Mouse (Mus musculus) myocyte (in vitro differentiated cells): Measurements from ENCODE around the gene Tiam1. TPM values are rescaled to one million over a fixed set of nuclear protein-coding genes. Genes with fewer than 3 reads are reported as not detected.

Source experiments
- H3K27me3 ChIP-seq: one replicate; pipeline ENCODE4 v1.6.1; 2011; ENCODE audit not compliant: control insufficient read depth, insufficient read depth, insufficient read length
- H3K36me3 ChIP-seq: one replicate; pipeline ENCODE4 v1.6.1; 2011; ENCODE audit not compliant: control insufficient read depth, insufficient read depth
- H3K4me2 ChIP-seq: one replicate; pipeline ENCODE4 v1.6.1; 2011; ENCODE audit warnings: low read depth, control low read depth
- H3K4me3 ChIP-seq: one replicate; pipeline ENCODE4 v1.5.1; 2011; ENCODE audit warnings: mild to moderate bottlenecking, control low read depth, moderate library complexity
- H3K79me2 ChIP-seq: one replicate; pipeline ENCODE4 v1.6.1; 2011; ENCODE audit not compliant: control insufficient read depth, insufficient read depth
- H3ac ChIP-seq: one replicate; pipeline ENCODE4 v1.6.1; 2011; ENCODE audit not compliant: control insufficient read depth, insufficient read length
- CEBPB ChIP-seq: IDR thresholded peaks from 2 replicates; pipeline ENCODE4 v1.6.1; 2011; ENCODE audit warnings: mild to moderate bottlenecking, moderate library complexity; ENCODE audit not compliant: poor library complexity, insufficient read depth, severe bottlenecking
- E2F4 ChIP-seq: IDR thresholded peaks from one replicate; pipeline ENCODE4 v1.6.1; 2011; ENCODE audit warnings: mild to moderate bottlenecking, control low read depth, moderate library complexity; ENCODE audit not compliant: insufficient read depth
- MAX ChIP-seq: IDR thresholded peaks from one replicate; pipeline ENCODE4 v1.6.1; 2011; ENCODE audit warnings: low read depth, mild to moderate bottlenecking, control low read depth
- MYOD1 ChIP-seq, 3 experiments: IDR thresholded peaks; one replicate each; pipeline ENCODE4 v1.6.1; 2011; ENCODE audit warnings: control low read depth in 2 of 3, low read depth in 2 of 3, mild to moderate bottlenecking in 2 of 3, moderate library complexity in 1 of 3; ENCODE audit not compliant: insufficient read length in 2 of 3, control insufficient read depth in 1 of 3
- MYOG ChIP-seq, 3 experiments: IDR thresholded peaks; one replicate each; pipeline ENCODE4 v1.6.1; 2011; ENCODE audit warnings: control low read depth in 2 of 3, low read depth in 2 of 3, mild to moderate bottlenecking in 2 of 3; ENCODE audit not compliant: insufficient read length in 2 of 3, control insufficient read depth in 1 of 3, insufficient read depth in 1 of 3
- POLR2A ChIP-seq: IDR thresholded peaks from one replicate; pipeline ENCODE4 v1.6.1; 2011; ENCODE audit warnings: low read depth, mild to moderate bottlenecking, control low read depth, moderate library complexity; ENCODE audit not compliant: insufficient read length
- POLR2AphosphoS2 ChIP-seq: IDR thresholded peaks from one replicate; pipeline ENCODE4 v1.6.1; 2011; ENCODE audit warnings: low read depth, control low read depth; ENCODE audit not compliant: insufficient read length
- REST ChIP-seq: IDR thresholded peaks from one replicate; pipeline ENCODE4 v1.6.1; 2011; ENCODE audit warnings: mild to moderate bottlenecking, control low read depth, moderate library complexity; ENCODE audit not compliant: insufficient read depth, insufficient read length
- SRF ChIP-seq: IDR thresholded peaks from one replicate; pipeline ENCODE4 v1.6.1; 2011; ENCODE audit warnings: low read depth; ENCODE audit not compliant: control insufficient read depth, insufficient read length
- TCF12 ChIP-seq: IDR thresholded peaks from one replicate; pipeline ENCODE4 v1.6.1; 2011; ENCODE audit warnings: mild to moderate bottlenecking, control low read depth; ENCODE audit not compliant: poor library complexity, insufficient read depth, severe bottlenecking
- TCF3 ChIP-seq: IDR thresholded peaks from one replicate; pipeline ENCODE4 v1.6.1; 2011; ENCODE audit warnings: low read depth, control low read depth; ENCODE audit not compliant: insufficient read length
- USF1 ChIP-seq: IDR thresholded peaks from one replicate; pipeline ENCODE4 v1.6.1; 2011; ENCODE audit warnings: low read depth, mild to moderate bottlenecking, control low read depth, moderate library complexity
- polyA plus RNA-seq: library from polyadenylated mRNA; unstranded; fragments of >200 nt; fragmentation: generic; extraction: Trizol; gene quantifications from one replicate; pipeline ENCODE4 v1.2.1, GENCODE M21; 2012; ENCODE audit warnings: missing spikeins

Tiam1 gene
- polyA plus RNA-seq, 1 experiment = 2.2 TPM

- Histone ChIP-seq H3K79me2 (no peaks in the 10 kb centered on the region), H3K4me2 (no peak overlapping the region), H3ac (no peak overlapping the region), H3K36me3 (no peaks in the 10 kb centered on the region), H3K27me3 (no peaks in the 10 kb centered on the region), H3K4me3 (no peak overlapping the region)
- TF ChIP-seq CEBPB (no peak), POLR2AphosphoS2 (no peak), USF1 (no peak), MYOG (IDR thresholded peaks at IDR 0.05; ENCODE audit: control insufficient read depth in 1 of 3, insufficient read depth in 1 of 3, insufficient read length in 2 of 3, low read depth in 2 of 3) (no peak), SRF (no peak), TCF3 (no peak), REST (no peak), TCF12 (no peak), POLR2A (no peak), MYOD1 (IDR thresholded peaks at IDR 0.05; ENCODE audit: control insufficient read depth in 1 of 3, insufficient read length in 2 of 3, low read depth in 2 of 3) (no peak), E2F4 (no peak), MAX (no peak)
Observed at GRCm38 (mm10) chr16:89857666-89858065, 285.9 kb downstream of the Tiam1 start.

GRCm38 (mm10) chr16:89854731-89855130, 288.8 kb downstream of the Tiam1 start:
- Histone ChIP-seq H3K79me2 (no peaks in the 10 kb centered on the region), H3K4me3 (no peak overlapping the region)

DNA sequence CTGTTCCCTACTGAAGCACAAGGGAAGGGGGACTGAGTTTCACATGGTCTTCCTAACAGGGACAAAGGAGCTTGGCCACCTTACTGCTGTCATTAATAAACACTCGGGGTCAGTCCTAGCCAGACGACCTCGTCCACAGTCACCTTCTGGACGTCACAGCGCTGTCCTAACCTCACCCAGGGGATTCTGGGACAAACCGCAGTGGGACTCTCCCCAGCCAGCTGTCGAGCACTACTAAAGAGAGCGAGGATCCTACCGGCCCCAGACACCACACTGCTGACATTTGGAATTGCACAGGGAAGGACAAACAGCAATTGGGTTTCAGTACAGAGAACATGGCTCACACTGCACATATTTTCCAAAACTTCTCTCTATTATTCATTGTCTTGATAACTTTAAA, 292.2 kb downstream of the Tiam1 start:
- TF ChIP-seq MYOD1 (IDR thresholded peaks at IDR 0.05; ENCODE audit: control insufficient read depth in 1 of 3, insufficient read length in 2 of 3, low read depth in 2 of 3) (no peak), TCF12 (no peak), MAX (no peak), REST (no peak), SRF (no peak), E2F4 (no peak), CEBPB (no peak), POLR2A (no peak), MYOG (IDR thresholded peaks at IDR 0.05; ENCODE audit: control insufficient read depth in 1 of 3, insufficient read depth in 1 of 3, insufficient read length in 2 of 3, low read depth in 2 of 3) (no peak), TCF3 (no peak)
- H3K27me3 ChIP-seq = no peaks in the 10 kb centered on the region
- H3ac ChIP-seq = no peak overlapping the region
- no peaks in the 10 kb centered on the region for H3K36me3 ChIP-seq
- no peak overlapping the region for H3K4me2 ChIP-seq
- no peak overlapping the region for H3K4me3 ChIP-seq
- H3K79me2 ChIP-seq = no peaks in the 10 kb centered on the region

More at GRCm38 (mm10) chr16:89854731-89855130, 288.8 kb downstream of the Tiam1 start:
- H3ac ChIP-seq = no peak overlapping the region
- H3K4me2 ChIP-seq = no peak overlapping the region
- no peaks in the 10 kb centered on the region for H3K27me3 ChIP-seq
- TF ChIP-seq TCF3 (no peak), TCF12 (no peak), USF1 (no peak), CEBPB (no peak), MYOG (IDR thresholded peaks at IDR 0.05; ENCODE audit: control insufficient read depth in 1 of 3, insufficient read depth in 1 of 3, insufficient read length in 2 of 3, low read depth in 2 of 3) (no peak), POLR2AphosphoS2 (no peak), MYOD1 (IDR thresholded peaks at IDR 0.05; ENCODE audit: control insufficient read depth in 1 of 3, insufficient read length in 2 of 3, low read depth in 2 of 3) (no peak), POLR2A (no peak), E2F4 (no peak), SRF (no peak), MAX (no peak), REST (no peak)
- H3K36me3 ChIP-seq = no peaks in the 10 kb centered on the region

GRCm38 (mm10) chr16:89848651-89849597, 294.6 kb downstream of the Tiam1 start:
- TF ChIP-seq E2F4 (no peak), SRF (no peak)
- Histone ChIP-seq H3K4me3 (no peak overlapping the region), H3K27me3 (no peaks in the 10 kb centered on the region), H3K79me2 (no peaks in the 10 kb centered on the region), H3K4me2 (no peak overlapping the region), H3K36me3 (no peaks in the 10 kb centered on the region), H3ac (no peak overlapping the region)

DNA sequence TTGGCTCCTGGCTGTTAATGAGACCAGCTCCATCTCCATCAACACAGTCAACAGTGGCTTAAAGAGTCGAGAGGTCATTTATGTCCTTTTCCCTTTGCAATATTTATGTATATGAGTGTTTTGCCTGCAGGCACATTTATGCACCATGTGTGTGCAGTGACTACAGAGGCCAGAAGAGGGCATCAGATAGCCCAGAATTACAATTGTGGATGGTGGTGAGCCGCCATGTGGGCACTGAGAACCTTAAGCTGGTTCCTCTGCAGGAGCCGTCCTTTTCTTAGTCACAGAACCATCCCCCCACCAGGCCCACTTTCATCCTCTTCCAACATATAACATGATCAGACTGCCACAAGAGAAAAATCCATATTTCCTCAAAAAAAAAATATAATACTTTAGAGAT, 295.4 kb downstream of the Tiam1 start:
- no peak for TF ChIP-seq SRF
- no peak for TF ChIP-seq MAX
- no peak for TF ChIP-seq POLR2AphosphoS2
- TF ChIP-seq MYOD1 (IDR thresholded peaks at IDR 0.05; ENCODE audit: control insufficient read depth in 1 of 3, insufficient read length in 2 of 3, low read depth in 2 of 3) = no peak
- TF ChIP-seq TCF12 = no peak
- TF ChIP-seq E2F4 = no peak
- TF ChIP-seq USF1 = no peak

More for the DNA sequence above, 295.4 kb downstream of the Tiam1 start:
- H3K36me3 ChIP-seq = no peaks in the 10 kb centered on the region
- H3K4me2 ChIP-seq = no peak overlapping the region
- H3K27me3 ChIP-seq = no peaks in the 10 kb centered on the region
- H3K4me3 ChIP-seq = no peak overlapping the region
- no peak overlapping the region for H3ac ChIP-seq
- no peaks in the 10 kb centered on the region for H3K79me2 ChIP-seq
